Mouse (Mus musculus): ENCODE measurements around the gene Sec24c. TPM values are rescaled to one million over a fixed set of nuclear protein-coding genes. Genes with fewer than 3 reads are reported as not detected.

Gene Sec24c
- total RNA-seq, 1 experiment from 2014 or later = 209 TPM

DNA sequence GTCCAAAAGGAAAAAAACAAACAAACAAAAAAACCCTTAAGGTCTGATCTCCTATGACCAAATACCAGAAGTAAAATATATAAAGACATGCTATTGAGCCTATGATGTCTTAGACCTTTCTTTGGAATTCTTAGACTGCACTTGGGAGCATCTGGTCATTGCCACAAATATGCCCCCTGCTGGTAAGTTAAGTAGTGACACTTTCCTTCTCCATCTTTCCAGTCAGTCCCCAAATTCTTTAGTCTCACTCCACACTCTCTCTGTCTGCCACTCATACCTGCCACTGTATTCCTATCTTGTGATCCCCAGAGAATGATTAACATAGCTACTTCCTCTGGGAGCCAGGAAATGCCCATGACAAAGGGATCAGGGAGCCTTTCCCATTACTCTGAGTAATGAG is 15.8 kb upstream of the Sec24c start:
- ATAC-seq (ENCODE audit: extremely low read depth, insufficient number of reproducible peaks, low FRiP score, poor library complexity, severe bottlenecking) = no peak

DNA sequence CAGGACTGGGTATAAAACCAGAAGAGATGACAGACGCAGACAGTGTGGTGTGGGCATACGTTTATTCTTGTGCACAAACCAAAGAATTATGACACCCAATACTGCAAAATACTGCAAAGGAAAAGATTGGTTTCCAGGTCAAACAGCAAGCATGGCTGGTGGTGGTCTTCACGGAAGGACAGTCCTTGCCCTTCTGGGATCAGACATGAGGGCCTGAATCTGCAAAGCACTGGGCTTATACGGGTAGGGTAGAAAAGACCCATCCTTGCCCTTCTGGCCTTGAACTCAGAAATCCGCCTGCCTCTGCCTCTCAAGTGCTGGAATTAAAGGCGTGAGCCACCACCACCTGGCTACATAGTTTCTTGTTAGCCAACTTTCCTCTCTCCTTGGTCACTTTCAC is 15.2 kb upstream of the Sec24c start:
- no peak for ATAC-seq (ENCODE audit: extremely low read depth, insufficient number of reproducible peaks, low FRiP score, poor library complexity, severe bottlenecking)

DNA sequence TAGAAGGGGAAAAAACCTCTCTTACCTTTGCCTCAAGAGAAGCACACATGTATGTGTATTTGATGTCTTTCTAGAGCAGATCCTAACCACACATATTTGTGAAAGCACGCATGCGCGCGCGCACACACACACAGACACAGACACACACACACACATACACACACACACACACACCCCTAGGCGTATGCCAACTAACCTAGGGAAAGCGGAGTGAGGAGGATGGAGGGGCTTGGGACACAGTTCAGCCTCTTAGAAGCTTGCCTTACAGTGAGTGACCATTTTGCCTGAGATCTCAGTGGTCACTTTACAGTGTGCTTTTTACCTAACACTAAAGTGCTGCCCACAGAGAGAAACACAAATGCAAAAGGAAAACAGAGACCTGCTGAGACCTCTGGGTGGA is 14.4 kb upstream of the Sec24c start:
- ATAC-seq (ENCODE audit: extremely low read depth, insufficient number of reproducible peaks, low FRiP score, poor library complexity, severe bottlenecking) = no peak

DNA sequence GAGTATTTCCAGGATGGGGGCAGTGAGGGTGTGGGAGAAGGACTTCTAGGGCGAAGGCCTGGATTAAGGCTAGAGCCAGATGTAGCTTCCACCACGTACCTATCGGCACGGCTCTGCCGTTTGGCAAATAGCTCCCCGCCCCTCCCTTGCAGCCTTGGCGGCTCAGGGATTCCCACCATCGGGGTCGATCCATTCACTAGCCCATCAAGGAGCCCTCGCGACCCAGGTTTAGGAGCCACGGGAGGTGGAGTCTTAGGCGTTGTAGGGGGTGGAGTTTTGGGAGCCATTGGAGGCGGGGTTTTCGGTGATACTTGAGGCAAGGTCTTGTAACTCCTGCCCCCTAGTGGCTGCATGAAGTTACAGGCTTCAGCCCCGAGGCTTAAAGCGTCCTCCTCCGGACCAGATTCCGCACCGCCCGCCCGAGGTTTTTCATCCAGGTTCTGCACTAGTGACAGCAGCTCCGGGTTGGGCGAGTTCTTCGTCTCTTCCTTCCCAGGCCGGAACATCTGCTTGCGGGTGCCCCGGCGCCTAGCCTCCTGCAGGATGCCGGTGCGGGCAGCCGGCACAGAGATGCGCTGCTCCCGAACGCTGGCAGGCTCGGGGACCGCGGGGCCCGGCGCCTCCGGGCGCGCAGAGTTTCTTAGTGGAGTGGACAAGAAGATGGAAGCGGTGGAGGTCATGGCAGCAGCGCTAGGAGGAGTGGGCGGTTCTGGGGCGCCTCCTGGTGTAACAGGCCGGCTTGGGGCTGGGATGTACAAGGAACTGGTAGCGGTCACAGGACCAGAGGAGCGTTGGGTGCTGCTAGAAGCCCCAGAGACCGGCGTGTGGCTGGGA is 13.1 kb upstream of the Sec24c start:
- ATAC-seq (ENCODE audit: extremely low read depth, insufficient number of reproducible peaks, low FRiP score, poor library complexity, severe bottlenecking) = peak; percentile 96

DNA sequence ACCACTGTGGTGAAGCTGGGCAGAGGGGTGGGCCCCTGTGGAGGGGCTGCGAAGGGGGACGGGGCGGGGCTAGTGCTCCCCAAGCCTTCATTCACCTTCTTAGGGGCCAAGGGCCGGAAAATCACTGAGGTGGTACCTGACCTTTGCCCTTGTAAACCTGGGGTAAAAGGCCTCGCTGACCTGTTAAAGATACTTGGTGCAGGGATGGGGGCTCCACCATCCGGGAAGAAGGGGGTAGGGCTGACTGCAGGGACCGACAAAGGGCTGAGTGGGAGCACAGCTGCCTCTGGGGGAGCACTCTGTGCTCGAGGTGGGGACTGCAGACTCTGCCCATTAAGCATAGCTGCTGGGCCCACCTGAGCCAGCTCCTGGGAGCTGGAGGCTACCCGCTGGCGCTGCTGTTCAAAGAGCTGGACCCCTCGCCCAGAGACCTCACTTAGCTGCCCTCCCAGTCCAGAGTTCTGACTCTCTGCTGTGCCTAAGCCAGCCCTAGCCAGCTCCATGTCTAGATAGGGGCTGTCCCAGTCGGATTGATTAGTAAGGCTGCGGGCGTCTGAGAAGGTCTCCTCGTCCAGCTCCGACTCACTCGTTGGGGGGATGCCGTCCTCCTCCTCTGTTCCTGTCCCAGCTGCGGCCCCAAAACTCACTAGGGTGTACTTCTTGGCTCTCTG is 12.3 kb upstream of the Sec24c start:
- ATAC-seq (ENCODE audit: extremely low read depth, insufficient number of reproducible peaks, low FRiP score, poor library complexity, severe bottlenecking) = no peak

DNA sequence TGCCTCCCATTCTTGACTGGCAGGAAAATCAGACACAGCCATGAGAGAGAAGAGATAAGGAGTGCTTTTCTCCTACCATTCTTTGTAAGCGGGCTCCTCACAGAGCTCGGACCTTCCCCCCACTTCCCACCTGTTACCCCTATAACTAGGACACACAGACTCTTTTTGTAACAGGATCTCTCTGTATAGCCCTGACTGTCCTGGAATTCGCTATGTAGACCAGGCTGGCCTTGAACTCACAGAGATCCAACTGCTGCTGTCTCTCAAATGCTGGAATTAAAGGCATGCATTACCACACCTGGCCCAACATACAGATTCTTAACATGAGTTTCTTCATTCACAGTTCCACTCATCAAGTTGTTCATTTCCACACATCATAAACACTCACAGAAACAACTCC is 11.4 kb upstream of the Sec24c start:
- ATAC-seq (ENCODE audit: extremely low read depth, insufficient number of reproducible peaks, low FRiP score, poor library complexity, severe bottlenecking) = no peak

DNA sequence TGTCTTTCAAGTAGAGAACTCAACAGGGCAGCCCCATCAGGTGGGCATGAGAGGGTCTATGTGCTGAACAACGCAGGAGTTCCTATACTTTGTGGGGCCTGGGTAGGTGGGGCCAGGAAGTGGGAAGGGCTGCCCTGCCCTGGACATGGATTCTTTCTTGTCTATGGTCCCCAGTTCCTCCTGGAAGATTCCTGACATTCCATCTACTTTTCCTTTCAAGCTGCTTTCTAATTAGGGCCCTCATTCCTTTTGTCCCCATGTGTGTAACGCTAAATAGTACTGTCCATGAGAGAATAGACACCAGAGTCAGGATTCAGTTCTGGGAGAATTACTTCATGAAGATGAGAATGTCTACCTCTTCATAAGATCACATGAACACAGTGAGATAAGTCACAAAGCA is 10.5 kb upstream of the Sec24c start:
- no peak for ATAC-seq (ENCODE audit: extremely low read depth, insufficient number of reproducible peaks, low FRiP score, poor library complexity, severe bottlenecking)

DNA sequence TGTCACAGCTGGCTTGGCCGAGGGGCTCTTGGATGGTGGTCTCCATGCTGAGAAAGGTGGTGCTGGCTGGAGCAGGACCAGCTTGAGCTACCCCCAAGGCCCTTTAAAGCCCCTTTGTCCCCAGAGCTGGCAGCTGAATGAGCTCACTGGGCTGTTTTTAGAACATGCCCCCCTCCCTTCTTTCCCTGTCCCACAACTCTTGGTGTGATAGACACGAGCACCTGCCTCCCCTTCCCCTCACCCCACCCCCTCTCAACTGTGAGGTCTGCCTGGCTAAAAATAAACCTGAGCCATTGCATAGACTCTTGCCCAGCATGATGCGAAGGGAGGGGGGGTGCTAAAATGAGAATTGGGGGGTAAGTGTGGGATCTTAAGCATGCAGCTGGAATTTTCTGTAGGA is 9.7 kb upstream of the Sec24c start:
- no peak for ATAC-seq (ENCODE audit: extremely low read depth, insufficient number of reproducible peaks, low FRiP score, poor library complexity, severe bottlenecking)

DNA sequence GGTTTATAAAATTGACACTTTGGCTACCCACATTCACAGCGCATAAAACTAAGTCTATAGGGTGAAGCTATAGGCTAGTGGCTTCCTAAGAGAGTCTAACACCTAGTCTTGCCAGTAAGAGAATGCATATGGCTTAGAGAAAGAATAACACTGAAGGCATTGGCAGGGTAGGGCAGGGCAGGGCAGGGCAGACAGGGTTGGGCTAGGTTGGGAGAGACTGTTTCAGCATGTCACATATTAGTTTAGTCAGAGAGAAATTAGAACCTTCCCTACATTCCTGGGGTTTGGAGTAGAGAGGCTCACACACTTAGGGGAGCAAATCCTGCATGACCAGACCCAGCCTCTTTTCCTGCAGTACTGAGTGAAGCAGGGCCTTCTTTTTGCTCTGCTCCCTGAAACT is 6.6 kb upstream of the Sec24c start:
- no peak for ATAC-seq (ENCODE audit: extremely low read depth, insufficient number of reproducible peaks, low FRiP score, poor library complexity, severe bottlenecking)

DNA sequence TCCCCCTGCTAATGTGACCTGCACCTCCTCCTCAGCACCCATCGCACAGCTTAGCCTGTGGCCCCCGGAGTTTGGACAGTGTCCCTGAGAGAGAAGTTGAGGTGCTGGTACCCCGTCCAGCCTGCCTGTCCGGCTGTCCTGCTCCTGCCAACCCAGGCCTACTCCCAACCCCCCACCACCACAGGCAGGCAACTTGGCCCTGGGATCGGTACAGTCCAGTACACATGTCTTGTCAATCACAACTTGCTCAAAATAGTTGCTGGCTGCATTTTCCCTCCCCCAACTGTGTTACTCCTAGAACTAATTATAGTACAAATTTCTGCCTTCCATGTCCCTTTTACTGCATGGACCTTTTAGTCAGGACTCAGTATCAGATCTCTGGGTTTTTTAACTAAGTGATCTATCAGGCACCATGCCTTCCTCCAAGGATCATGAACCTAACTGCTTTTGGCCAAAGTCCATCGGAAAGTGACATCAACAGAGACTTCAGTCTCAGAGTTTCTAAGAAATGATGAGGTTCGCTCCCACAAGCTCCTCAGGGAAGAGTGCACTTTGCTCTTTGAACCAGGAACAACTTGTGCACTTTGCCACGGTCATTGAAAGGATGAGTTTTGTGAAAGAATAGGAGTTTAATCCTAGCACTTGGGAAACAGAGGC is 5.8 kb upstream of the Sec24c start, which contains the start of gene Synpo2l:
Synpo2l (minus strand) TSS at position 201 of the 657 bp plus-strand sequence.
- ATAC-seq (ENCODE audit: extremely low read depth, insufficient number of reproducible peaks, low FRiP score, poor library complexity, severe bottlenecking) = no peak

DNA sequence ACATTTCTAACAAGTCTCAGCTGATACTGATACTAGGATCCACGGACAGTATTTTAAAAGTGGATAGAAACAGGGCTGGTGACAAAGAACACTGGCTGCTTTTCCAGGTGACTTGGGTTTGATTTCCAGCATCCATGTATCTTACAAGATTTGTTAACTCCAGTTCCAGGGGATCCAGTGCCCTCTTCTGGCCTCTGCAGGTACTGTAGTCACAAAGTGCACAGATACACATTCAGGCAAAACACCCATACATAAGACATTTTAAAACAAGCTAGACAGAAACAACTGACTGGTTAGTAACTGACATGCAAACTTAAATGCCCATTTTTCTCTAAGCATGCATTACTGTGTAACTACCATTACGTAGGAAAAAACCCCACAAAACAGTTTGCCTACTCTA is 1.1 kb upstream of the Sec24c start:
- no peak for ATAC-seq (ENCODE audit: extremely low read depth, insufficient number of reproducible peaks, low FRiP score, poor library complexity, severe bottlenecking)

DNA sequence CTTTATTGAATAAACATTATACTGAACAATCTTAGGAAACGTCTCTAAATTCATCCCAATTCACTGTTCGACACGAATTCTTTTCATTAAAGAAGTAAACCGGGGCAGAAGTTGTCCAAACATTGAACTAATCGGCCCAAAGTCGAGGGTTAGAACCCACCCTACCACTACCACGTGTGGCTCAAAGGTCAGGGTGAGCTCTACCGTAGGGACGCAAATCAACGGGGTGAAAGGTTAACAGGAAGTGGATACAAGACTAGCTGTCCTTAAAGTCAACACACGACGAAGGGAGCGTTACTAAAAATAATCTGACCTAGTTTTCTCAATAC is 409 bp upstream of the Sec24c start:
- no peak for ATAC-seq (ENCODE audit: extremely low read depth, insufficient number of reproducible peaks, low FRiP score, poor library complexity, severe bottlenecking)

DNA sequence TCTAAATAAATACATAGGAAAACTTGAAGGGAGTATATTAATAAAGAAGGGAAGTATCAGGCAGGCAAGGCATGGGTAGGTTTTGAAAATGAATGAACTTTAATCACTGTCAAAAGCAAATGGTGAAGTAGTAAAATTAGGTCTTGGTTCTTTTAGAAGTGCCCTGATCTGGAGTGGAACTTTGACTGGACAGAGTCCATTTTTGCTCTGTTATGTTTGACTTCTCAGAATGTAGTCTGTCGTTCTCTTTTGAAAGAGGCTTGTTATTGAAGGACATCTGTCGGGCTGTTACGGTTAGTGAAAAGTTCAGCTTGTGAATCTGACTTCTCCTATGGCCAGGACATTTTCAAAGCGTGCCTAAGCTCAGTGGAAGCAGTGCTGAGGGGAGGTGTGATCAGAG is 3.8 kb downstream of the Sec24c start:
- no peak for ATAC-seq (ENCODE audit: extremely low read depth, insufficient number of reproducible peaks, low FRiP score, poor library complexity, severe bottlenecking)

DNA sequence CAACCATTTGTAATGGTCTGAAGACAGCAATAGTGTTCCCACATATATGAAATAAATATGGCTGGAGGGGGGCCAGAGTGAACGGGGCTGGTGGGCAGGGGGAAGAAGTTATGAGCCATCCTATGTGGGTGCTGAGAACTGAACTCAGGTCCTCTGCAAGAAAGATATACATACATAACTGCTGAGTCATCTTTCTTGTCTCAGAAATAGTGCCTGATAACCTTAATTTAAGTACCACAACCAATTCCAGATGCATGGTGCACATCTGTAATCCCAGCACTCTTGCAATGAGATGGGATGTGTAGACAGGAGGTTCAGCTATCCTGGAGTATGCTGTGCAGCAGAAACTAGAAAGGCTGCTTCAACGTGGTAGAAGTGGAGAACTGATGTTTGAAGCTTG is 7.6 kb downstream of the Sec24c start:
- ATAC-seq (ENCODE audit: extremely low read depth, insufficient number of reproducible peaks, low FRiP score, poor library complexity, severe bottlenecking) = no peak

DNA sequence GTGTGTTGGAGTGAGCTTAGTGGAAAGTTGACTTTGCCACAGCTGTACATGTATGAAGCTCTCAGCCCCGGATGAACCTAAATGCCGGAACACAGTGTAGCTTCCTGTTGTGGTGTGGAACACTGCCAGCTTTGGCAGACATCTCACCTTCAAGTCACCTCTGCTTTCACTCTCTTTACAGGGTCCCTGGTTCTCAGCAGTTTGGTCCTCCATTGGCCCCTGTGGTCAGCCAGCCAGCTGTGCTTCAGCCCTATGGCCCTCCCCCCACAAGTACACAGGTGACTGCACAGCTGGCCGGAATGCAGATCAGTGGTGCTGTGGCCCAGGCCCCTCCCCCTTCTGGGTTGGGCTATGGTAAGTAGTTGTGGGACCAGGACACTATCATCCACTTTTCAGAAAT is 8.4 kb downstream of the Sec24c start:
- peak; percentile 66; the same call in 1 of the 2 replicates for ATAC-seq (ENCODE audit: extremely low read depth, insufficient number of reproducible peaks, low FRiP score, poor library complexity, severe bottlenecking)

DNA sequence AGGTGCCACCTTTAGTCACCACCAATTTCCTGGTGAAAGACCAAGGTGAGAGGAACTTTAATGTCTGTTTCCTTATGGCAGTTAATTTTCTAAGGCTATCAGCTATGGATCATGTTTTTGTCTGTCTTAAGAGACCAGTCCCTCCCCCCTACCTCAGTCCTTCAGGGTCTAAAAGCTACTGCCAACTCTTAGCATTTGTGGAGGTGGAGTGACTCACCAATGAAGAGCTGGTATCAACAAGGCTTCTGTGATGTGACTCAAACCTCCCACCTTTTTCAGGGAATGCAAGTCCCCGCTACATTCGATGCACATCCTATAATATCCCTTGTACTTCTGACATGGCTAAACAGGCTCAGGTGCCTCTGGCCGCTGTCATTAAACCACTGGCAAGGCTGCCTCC is 12.5 kb downstream of the Sec24c start:
- ATAC-seq (ENCODE audit: extremely low read depth, insufficient number of reproducible peaks, low FRiP score, poor library complexity, severe bottlenecking) = no peak

DNA sequence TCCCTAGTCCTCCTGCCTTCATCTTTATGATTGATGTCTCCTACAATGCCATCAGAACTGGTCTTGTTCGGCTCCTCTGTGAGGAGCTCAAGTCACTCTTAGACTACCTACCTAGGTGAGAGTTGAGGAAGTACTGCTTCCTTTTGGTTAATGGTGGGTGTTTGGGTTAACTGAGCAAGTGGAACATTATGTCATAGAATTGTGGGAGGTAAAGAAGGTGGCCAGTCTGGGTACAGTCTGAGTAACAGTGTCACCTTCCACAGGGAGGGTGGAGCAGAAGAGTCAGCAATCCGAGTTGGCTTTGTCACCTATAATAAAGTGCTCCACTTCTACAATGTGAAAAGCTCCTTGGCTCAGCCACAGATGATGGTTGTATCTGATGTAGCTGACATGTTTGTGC is 14.9 kb downstream of the Sec24c start:
- no peak for ATAC-seq (ENCODE audit: extremely low read depth, insufficient number of reproducible peaks, low FRiP score, poor library complexity, severe bottlenecking)

DNA sequence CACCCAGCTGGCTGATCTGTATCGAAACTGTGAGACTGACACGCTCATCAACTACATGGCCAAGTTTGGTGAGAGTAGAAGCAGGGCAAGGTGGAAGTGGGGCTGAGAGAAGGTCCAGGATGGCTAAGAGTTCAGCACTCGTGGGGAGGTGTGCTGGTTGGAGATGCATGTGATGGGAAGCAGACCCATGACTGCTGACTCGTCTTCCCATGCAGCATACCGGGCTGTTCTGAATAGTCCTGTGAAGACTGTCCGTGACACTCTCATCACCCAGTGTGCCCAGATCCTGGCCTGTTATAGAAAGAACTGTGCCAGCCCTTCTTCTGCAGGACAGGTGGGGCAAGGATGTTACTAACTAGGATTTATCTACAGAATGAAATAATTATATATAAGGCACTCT is 17.7 kb downstream of the Sec24c start:
- no peak for ATAC-seq (ENCODE audit: extremely low read depth, insufficient number of reproducible peaks, low FRiP score, poor library complexity, severe bottlenecking)

DNA sequence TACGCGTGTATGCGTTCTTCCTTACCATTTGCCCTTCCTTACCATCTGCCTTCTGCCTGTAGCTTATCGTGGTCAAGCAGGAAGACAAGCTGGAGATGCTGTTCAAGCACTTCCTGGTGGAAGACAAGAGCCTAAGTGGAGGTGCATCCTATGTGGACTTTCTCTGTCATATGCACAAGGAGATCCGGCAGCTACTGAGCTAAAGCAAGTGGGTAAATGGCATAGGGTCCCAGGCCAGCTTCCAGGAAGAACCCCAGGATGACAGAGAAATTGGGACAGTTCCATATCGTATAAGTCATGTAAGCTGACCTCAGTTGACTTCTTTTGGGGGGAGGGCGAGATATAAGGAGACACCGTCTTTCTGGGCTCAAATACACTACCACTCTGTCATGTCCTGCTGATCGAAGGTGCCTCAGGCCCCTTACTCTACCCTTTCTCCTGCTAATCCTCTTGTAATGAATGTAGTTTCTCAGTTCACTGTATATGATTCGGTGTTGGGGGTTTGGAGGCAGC is 19.5 kb downstream of the Sec24c start:
- no peak for ATAC-seq (ENCODE audit: extremely low read depth, insufficient number of reproducible peaks, low FRiP score, poor library complexity, severe bottlenecking)
